Mouse (Mus musculus) liver, adult 2 months (tissue): Measurements from ENCODE around the gene Serinc5. TPM values are rescaled to one million over a fixed set of nuclear protein-coding genes. Genes with fewer than 3 reads are reported as not detected.

Experiments
- DNase-seq: peaks from one replicate; pipeline ENCODE4 v3.0.0-alpha.2; 2011; ENCODE audit warnings: low read depth, low spot score; ENCODE audit errors: extremely low read depth
- H3K27ac ChIP-seq: fragments of 200-500 bp; replicated peaks from 2 replicates; pipeline ENCODE4 v1.5.1; 2012; ENCODE audit warnings: low read depth, mild to moderate bottlenecking, control low read depth, inconsistent platforms, low read length; ENCODE audit not compliant: insufficient read depth
- H3K27me3 ChIP-seq: fragments of 200-500 bp; 2 replicates; pipeline ENCODE4 v1.6.1; 2012; ENCODE audit warnings: mild to moderate bottlenecking, moderate library complexity, low read length, inconsistent platforms; ENCODE audit not compliant: control insufficient read depth, insufficient read depth
- H3K36me3 ChIP-seq: fragments of 200-500 bp; 2 replicates; pipeline ENCODE4 v1.6.1; 2012; ENCODE audit warnings: low read length, inconsistent platforms; ENCODE audit not compliant: control insufficient read depth, insufficient read depth
- H3K4me1 ChIP-seq: fragments of 200-500 bp; 2 replicates; pipeline ENCODE4 v1.6.1; 2011; ENCODE audit warnings: low read length; ENCODE audit not compliant: control insufficient read depth, insufficient read depth
- H3K4me3 ChIP-seq: fragments of 200-500 bp; 2 replicates; pipeline ENCODE4 v1.5.1; 2011; ENCODE audit warnings: low read depth, mild to moderate bottlenecking, control low read depth, low read length, moderate library complexity; ENCODE audit not compliant: insufficient read depth
- H3K79me2 ChIP-seq: fragments of 200-500 bp; 2 replicates; pipeline ENCODE4 v1.6.1; 2012; ENCODE audit warnings: inconsistent platforms, mild to moderate bottlenecking, low read length, moderate library complexity; ENCODE audit not compliant: control insufficient read depth, insufficient read depth
- H3K9ac ChIP-seq: fragments of 200-500 bp; 2 replicates; pipeline ENCODE4 v1.6.1; 2012; ENCODE audit warnings: low read depth, mild to moderate bottlenecking, control low read depth, inconsistent platforms, low read length
- CTCF ChIP-seq: fragments of 200-500 bp; IDR thresholded peaks from 2 replicates; pipeline ENCODE4 v1.5.1; 2011; ENCODE audit warnings: low read depth, low read length, control low read depth
- POLR2A ChIP-seq: fragments of 200-500 bp; IDR thresholded peaks from 2 replicates; pipeline ENCODE4 v1.6.1; 2011; ENCODE audit warnings: low read length, control low read depth; ENCODE audit not compliant: insufficient read depth; ENCODE audit errors: extremely low read depth
- WGBS: fragments of 180-500 bp; shearing (Covaris S2); methylation state at CpG from one replicate; pipeline ENCODE4 v1.1.7; 2018; 5-methylcytosine and 5-hydroxymethylcytosine counted together
- polyA plus RNA-seq: library from polyadenylated mRNA; depleted of rRNA; stranded (reverse); fragments of >200 nt; gene quantifications from 2 replicates; pipeline ENCODE4 v1.2.3, GENCODE M21; 2012
- total RNA-seq: library from RNA; depleted of rRNA; stranded (reverse); fragments of >200 nt; gene quantifications from 2 replicates; pipeline ENCODE4 v1.2.3, GENCODE M21; 2014

Gene Serinc5
- total and polyA plus RNA-seq, 2 experiments, result 14.3 to 18.0 TPM

GRCm38 (mm10) chr13:92705016-92705535, 94.2 kb downstream of the Serinc5 start:
- 98% methylated on average over 7 of the region's 7 CpGs for WGBS
- TF ChIP-seq POLR2A, result no peak
- no peak for TF ChIP-seq CTCF
- Histone ChIP-seq H3K4me3 (no peak overlapping the region), H3K79me2 (no peaks in the 10 kb centered on the region), H3K27ac (no peak overlapping the region), H3K4me1 (peaks cover 7% of the 10 kb centered on the region), H3K36me3 (0 out of 2 replicates have a peak, but pooled peaks cover 1% of the 10 kb centered on the region), H3K9ac (no peak overlapping the region), H3K27me3 (no peaks in the 10 kb centered on the region)
- no peak for DNase-seq

GRCm38 (mm10) chr13:92706342-92707061, 95.6 kb downstream of the Serinc5 start:
- no peaks in the 10 kb centered on the region for H3K27me3 ChIP-seq
- no peak overlapping the region for H3K9ac ChIP-seq
- peak overlapping the region; percentile 66 for H3K27ac ChIP-seq
- no peak for TF ChIP-seq CTCF
- TF ChIP-seq POLR2A, result no peak
- H3K4me3 ChIP-seq, result no peak overlapping the region
- no peaks in the 10 kb centered on the region for H3K79me2 ChIP-seq
- peaks cover 7% of the 10 kb centered on the region for H3K4me1 ChIP-seq
- 0 out of 2 replicates have a peak, but pooled peaks cover 1% of the 10 kb centered on the region for H3K36me3 ChIP-seq
- peak; percentile 88 for DNase-seq
- 18% methylated on average over 9 of the region's 9 CpGs for WGBS

- Histone ChIP-seq H3K4me1 (peaks cover 8% of the 10 kb centered on the region), H3K27ac (no peak overlapping the region), H3K27me3 (no peaks in the 10 kb centered on the region), H3K36me3 (0 out of 2 replicates have a peak, but pooled peaks cover 1% of the 10 kb centered on the region), H3K9ac (no peak overlapping the region), H3K79me2 (no peaks in the 10 kb centered on the region), H3K4me3 (no peak overlapping the region)
- 85% methylated on average over 2 of the region's 2 CpGs for WGBS
- no peak for DNase-seq
- TF ChIP-seq CTCF, result no peak
- TF ChIP-seq POLR2A, result no peak
These were observed 97.0 kb downstream of the Serinc5 start for GRCm38 (mm10) chr13:92707941-92708340.

- Histone ChIP-seq H3K4me3 (no peak overlapping the region), H3K79me2 (no peaks in the 10 kb centered on the region), H3K4me1 (peaks cover 8% of the 10 kb centered on the region), H3K9ac (no peak overlapping the region), H3K27ac (no peak overlapping the region), H3K36me3 (0 out of 2 replicates have a peak, but pooled peaks cover 1% of the 10 kb centered on the region), H3K27me3 (no peaks in the 10 kb centered on the region)
- TF ChIP-seq POLR2A, result no peak
- no peak for TF ChIP-seq CTCF
- no peak for DNase-seq
- WGBS, result 95% methylated on average over 1 of the region's 1 CpGs
These were observed 97.6 kb downstream of the Serinc5 start for GRCm38 (mm10) chr13:92708466-92708865.

GRCm38 (mm10) chr13:92709535-92709934, 98.6 kb downstream of the Serinc5 start:
- TF ChIP-seq CTCF (no peak), POLR2A (no peak)
- Histone ChIP-seq H3K79me2 (no peaks in the 10 kb centered on the region), H3K9ac (no peak overlapping the region), H3K4me3 (no peak overlapping the region), H3K27ac (no peak overlapping the region), H3K36me3 (0 out of 2 replicates have a peak, but pooled peaks cover 1% of the 10 kb centered on the region), H3K27me3 (no peaks in the 10 kb centered on the region), H3K4me1 (peaks cover 8% of the 10 kb centered on the region)
- WGBS, result 47% methylated on average over 3 of the region's 3 CpGs
- peak; percentile 45 for DNase-seq

GRCm38 (mm10) chr13:92710361-92710760, 99.5 kb downstream of the Serinc5 start:
- no peak overlapping the region for H3K27ac ChIP-seq
- no peak overlapping the region for H3K9ac ChIP-seq
- no peak overlapping the region for H3K4me3 ChIP-seq
- no peaks in the 10 kb centered on the region for H3K27me3 ChIP-seq
- peaks cover 8% of the 10 kb centered on the region for H3K4me1 ChIP-seq
- no peak for DNase-seq
- 57% methylated on average over 1 of the region's 1 CpGs for WGBS
- no peaks in the 10 kb centered on the region for H3K79me2 ChIP-seq
- H3K36me3 ChIP-seq, result 0 out of 2 replicates have a peak, but pooled peaks cover 1% of the 10 kb centered on the region
- no peak for TF ChIP-seq POLR2A
- no peak for TF ChIP-seq CTCF
